Mouse (Mus musculus) liver, adult 2 months (tissue): ENCODE results near the gene Ppp3cb.

Source experiments
- CTCF ChIP-seq: fragments of 200-500 bp; IDR thresholded peaks from 2 replicates; pipeline ENCODE4 v1.5.1; 2011; ENCODE audit warnings: low read depth, low read length, control low read depth
- POLR2A ChIP-seq: fragments of 200-500 bp; IDR thresholded peaks from 2 replicates; pipeline ENCODE4 v1.6.1; 2011; ENCODE audit warnings: low read length, control low read depth; ENCODE audit not compliant: insufficient read depth; ENCODE audit errors: extremely low read depth

- no peak for TF ChIP-seq CTCF
- no peak for TF ChIP-seq POLR2A
Observed at GRCm38 (mm10) chr14:20477261-20478025, 68.9 kb downstream of the Ppp3cb start.
